Mouse (Mus musculus): ENCODE measurements around the gene Fnbp1. TPM values are rescaled to one million over a fixed set of nuclear protein-coding genes. Genes with fewer than 3 reads are reported as not detected.

Fnbp1 gene
- polyA plus RNA-seq, 1 experiment: 148 TPM

- no peak overlapping the region for H3K27ac ChIP-seq (ENCODE audit: control insufficient read depth, insufficient read depth, low read length)
- no peak for DNase-seq
These were observed 64.2 kb downstream of the Fnbp1 start for GRCm38 (mm10) chr2:31077574-31077973.

GRCm38 (mm10) chr2:31076351-31077140 lies 65.3 kb downstream of the Fnbp1 start:
- Histone ChIP-seq H3K4me1 (replicated peaks; ENCODE audit: control insufficient read depth, insufficient read depth, low read length) (peaks cover 2% of the 10 kb centered on the region), H3K27ac (ENCODE audit: control insufficient read depth, insufficient read depth, low read length) (no peak overlapping the region), H3K36me3 (ENCODE audit: control insufficient read depth, insufficient read depth, low read length) (peaks cover 37% of the 10 kb centered on the region), H3K4me3 (ENCODE audit: control insufficient read depth, insufficient read depth, low read length) (no peak overlapping the region), H3K27me3 (ENCODE audit: control insufficient read depth, insufficient read depth, low read length) (no peaks in the 10 kb centered on the region)
- WGBS: 84% methylated on average over 16 of the region's 16 CpGs
- DNase-seq: no peak
- TF ChIP-seq CTCF (IDR thresholded peaks at IDR 0.05; ENCODE audit: borderline replicate concordance, control insufficient read depth, extremely low read depth, insufficient read depth, low read length, poor library complexity) (no peak), POLR2A (IDR thresholded peaks at IDR 0.05; ENCODE audit: control insufficient read depth, extremely low read depth, insufficient read depth, low read length, poor library complexity) (no peak)

More at GRCm38 (mm10) chr2:31077574-31077973, 64.2 kb downstream of the Fnbp1 start:
- H3K4me3 ChIP-seq (ENCODE audit: control insufficient read depth, insufficient read depth, low read length): no peak overlapping the region
- H3K27me3 ChIP-seq (ENCODE audit: control insufficient read depth, insufficient read depth, low read length): no peaks in the 10 kb centered on the region
- peaks cover 33% of the 10 kb centered on the region for H3K36me3 ChIP-seq (ENCODE audit: control insufficient read depth, insufficient read depth, low read length)
- TF ChIP-seq POLR2A (IDR thresholded peaks at IDR 0.05; ENCODE audit: control insufficient read depth, extremely low read depth, insufficient read depth, low read length, poor library complexity): no peak
- no peak for TF ChIP-seq CTCF (IDR thresholded peaks at IDR 0.05; ENCODE audit: borderline replicate concordance, control insufficient read depth, extremely low read depth, insufficient read depth, low read length, poor library complexity)
- H3K4me1 ChIP-seq (replicated peaks; ENCODE audit: control insufficient read depth, insufficient read depth, low read length): peaks cover 9% of the 10 kb centered on the region
- 88% methylated on average over 5 of the region's 5 CpGs for WGBS

- Histone ChIP-seq H3K4me3 (ENCODE audit: control insufficient read depth, insufficient read depth, low read length) (no peak overlapping the region), H3K27me3 (ENCODE audit: control insufficient read depth, insufficient read depth, low read length) (no peaks in the 10 kb centered on the region), H3K36me3 (ENCODE audit: control insufficient read depth, insufficient read depth, low read length) (peaks cover 40% of the 10 kb centered on the region), H3K4me1 (replicated peaks; ENCODE audit: control insufficient read depth, insufficient read depth, low read length) (no peaks in the 10 kb centered on the region; the same call in 1 of the 2 replicates), H3K27ac (ENCODE audit: control insufficient read depth, insufficient read depth, low read length) (no peak overlapping the region)
- no peak for DNase-seq
- no peak for TF ChIP-seq POLR2A (IDR thresholded peaks at IDR 0.05; ENCODE audit: control insufficient read depth, extremely low read depth, insufficient read depth, low read length, poor library complexity)
- no peak for TF ChIP-seq CTCF (IDR thresholded peaks at IDR 0.05; ENCODE audit: borderline replicate concordance, control insufficient read depth, extremely low read depth, insufficient read depth, low read length, poor library complexity)
- 93% methylated on average over 7 of the region's 7 CpGs for WGBS
These were observed 66.0 kb downstream of the Fnbp1 start for GRCm38 (mm10) chr2:31075836-31076235.

- no peak overlapping the region for H3K4me3 ChIP-seq (ENCODE audit: control insufficient read depth, insufficient read depth, low read length)
- no peaks in the 10 kb centered on the region for H3K4me1 ChIP-seq (replicated peaks; ENCODE audit: control insufficient read depth, insufficient read depth, low read length)
- no peaks in the 10 kb centered on the region for H3K27me3 ChIP-seq (ENCODE audit: control insufficient read depth, insufficient read depth, low read length)
- 78% methylated on average over 2 of the region's 2 CpGs for WGBS
- no peak for DNase-seq
- TF ChIP-seq CTCF (IDR thresholded peaks at IDR 0.05; ENCODE audit: borderline replicate concordance, control insufficient read depth, extremely low read depth, insufficient read depth, low read length, poor library complexity) (no peak), POLR2A (IDR thresholded peaks at IDR 0.05; ENCODE audit: control insufficient read depth, extremely low read depth, insufficient read depth, low read length, poor library complexity) (no peak)
- H3K27ac ChIP-seq (ENCODE audit: control insufficient read depth, insufficient read depth, low read length): no peak overlapping the region
- H3K36me3 ChIP-seq (ENCODE audit: control insufficient read depth, insufficient read depth, low read length): peaks cover 33% of the 10 kb centered on the region
These were observed 66.6 kb downstream of the Fnbp1 start for GRCm38 (mm10) chr2:31075168-31075567.

- 98% methylated on average over 7 of the region's 7 CpGs for WGBS
- Histone ChIP-seq H3K4me1 (replicated peaks; ENCODE audit: control insufficient read depth, insufficient read depth, low read length) (no peaks in the 10 kb centered on the region), H3K4me3 (ENCODE audit: control insufficient read depth, insufficient read depth, low read length) (no peak overlapping the region), H3K36me3 (ENCODE audit: control insufficient read depth, insufficient read depth, low read length) (peaks cover 26% of the 10 kb centered on the region), H3K27ac (ENCODE audit: control insufficient read depth, insufficient read depth, low read length) (no peak overlapping the region), H3K27me3 (ENCODE audit: control insufficient read depth, insufficient read depth, low read length) (no peaks in the 10 kb centered on the region)
- TF ChIP-seq CTCF (IDR thresholded peaks at IDR 0.05; ENCODE audit: borderline replicate concordance, control insufficient read depth, extremely low read depth, insufficient read depth, low read length, poor library complexity) (no peak), POLR2A (IDR thresholded peaks at IDR 0.05; ENCODE audit: control insufficient read depth, extremely low read depth, insufficient read depth, low read length, poor library complexity) (no peak)
- no peak for DNase-seq
These were observed 72.3 kb downstream of the Fnbp1 start for GRCm38 (mm10) chr2:31069506-31069905.

- Histone ChIP-seq H3K27me3 (ENCODE audit: control insufficient read depth, insufficient read depth, low read length) (no peaks in the 10 kb centered on the region), H3K27ac (ENCODE audit: control insufficient read depth, insufficient read depth, low read length) (no peak overlapping the region), H3K36me3 (ENCODE audit: control insufficient read depth, insufficient read depth, low read length) (peaks cover 25% of the 10 kb centered on the region), H3K4me1 (replicated peaks; ENCODE audit: control insufficient read depth, insufficient read depth, low read length) (no peaks in the 10 kb centered on the region), H3K4me3 (ENCODE audit: control insufficient read depth, insufficient read depth, low read length) (no peak overlapping the region)
- DNase-seq: no peak
- TF ChIP-seq CTCF (IDR thresholded peaks at IDR 0.05; ENCODE audit: borderline replicate concordance, control insufficient read depth, extremely low read depth, insufficient read depth, low read length, poor library complexity): no peak
- TF ChIP-seq POLR2A (IDR thresholded peaks at IDR 0.05; ENCODE audit: control insufficient read depth, extremely low read depth, insufficient read depth, low read length, poor library complexity): no peak
- 92% methylated on average over 4 of the region's 4 CpGs for WGBS
These were observed 72.7 kb downstream of the Fnbp1 start for GRCm38 (mm10) chr2:31069114-31069445.
